Mouse (Mus musculus) intestine, embryonic 15.5 days (tissue): Measurements from ENCODE around the gene Sertad2. TPM values are rescaled to one million over a fixed set of nuclear protein-coding genes. Genes with fewer than 3 reads are reported as not detected.

Experiments
- ATAC-seq: fragments of 200-750 bp; cut with Nextera tagmentation; 2 replicates; pipeline ENCODE4 v1.8.0; 2017; ENCODE audit warnings: moderate TSS enrichment, moderate library complexity
- H3K27ac ChIP-seq: fragments of 300-500 bp; sonication (generic); 2 replicates; pipeline ENCODE4 v1.5.1; 2015; ENCODE audit warnings: mild to moderate bottlenecking, inconsistent platforms
- H3K27me3 ChIP-seq: fragments of 300-500 bp; sonication (generic); replicated peaks from 2 replicates; pipeline ENCODE4 v1.6.1; 2015; ENCODE audit warnings: inconsistent platforms
- H3K36me3 ChIP-seq: fragments of 300-500 bp; sonication (generic); 2 replicates; pipeline ENCODE4 v1.6.1; 2015; ENCODE audit warnings: inconsistent platforms
- H3K4me1 ChIP-seq: fragments of 300-500 bp; sonication (generic); replicated peaks from 2 replicates; pipeline ENCODE4 v1.6.1; 2015; ENCODE audit warnings: inconsistent platforms
- H3K4me2 ChIP-seq: fragments of 300-500 bp; sonication (generic); replicated peaks from 2 replicates; pipeline ENCODE4 v1.6.1; 2015; ENCODE audit warnings: mild to moderate bottlenecking, inconsistent platforms
- H3K4me3 ChIP-seq: fragments of 300-500 bp; sonication (generic); replicated peaks from 2 replicates; pipeline ENCODE4 v1.5.1; 2015; ENCODE audit warnings: inconsistent platforms
- H3K9ac ChIP-seq: fragments of 300-500 bp; sonication (generic); 2 replicates; pipeline ENCODE4 v1.6.1; 2015; ENCODE audit warnings: inconsistent platforms
- H3K9me3 ChIP-seq: fragments of 300-500 bp; sonication (generic); 2 replicates; pipeline ENCODE4 v1.6.1; 2016; ENCODE audit warnings: inconsistent platforms
- WGBS: fragments of 180-500 bp; shearing (Covaris S2); methylation state at CpG from one replicate; pipeline ENCODE4 v1.1.7; 2015; 5-methylcytosine and 5-hydroxymethylcytosine counted together
- polyA plus RNA-seq: library from polyadenylated mRNA; unstranded; fragments of >200 nt; fragmentation: Nextera tagmentation; extraction: Ambion mirVana; gene quantifications from 2 replicates; pipeline ENCODE4 v1.2.1, GENCODE M21; 2015

The Sertad2 gene
- polyA plus RNA-seq, 1 experiment from 2014 or later: 36.9 TPM

DNA sequence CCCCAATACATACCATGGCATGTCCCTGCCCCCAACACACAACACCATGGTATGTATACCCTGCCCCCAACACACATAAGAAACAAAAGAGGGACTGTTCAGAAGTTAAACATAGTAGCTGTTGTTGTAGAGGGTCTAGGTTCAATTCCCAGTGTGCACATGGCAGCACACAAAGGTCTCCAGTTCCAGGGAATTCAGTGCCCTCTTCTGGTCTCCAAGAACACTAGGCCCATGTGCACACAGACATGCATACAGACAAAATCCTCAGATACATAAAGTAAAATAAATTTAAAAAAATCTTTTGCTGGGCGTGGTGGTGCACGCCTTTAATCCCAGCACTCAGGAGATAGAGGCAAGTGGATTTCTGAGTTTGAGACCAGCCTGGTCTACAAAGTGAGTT, 39.7 kb downstream of the Sertad2 start:
- no peaks in the 10 kb centered on the region for H3K27me3 ChIP-seq
- no peak overlapping the region for H3K4me3 ChIP-seq
- H3K27ac ChIP-seq: no peak overlapping the region
- ATAC-seq: no peak
- no peaks in the 10 kb centered on the region for H3K36me3 ChIP-seq
- 95% methylated on average over 2 of the region's 2 CpGs for WGBS
- no peaks in the 10 kb centered on the region; the same call in 1 of the 2 replicates for H3K4me1 ChIP-seq
- H3K9ac ChIP-seq: no peak overlapping the region
- H3K4me2 ChIP-seq: no peak overlapping the region
- H3K9me3 ChIP-seq: no peaks in the 10 kb centered on the region

DNA sequence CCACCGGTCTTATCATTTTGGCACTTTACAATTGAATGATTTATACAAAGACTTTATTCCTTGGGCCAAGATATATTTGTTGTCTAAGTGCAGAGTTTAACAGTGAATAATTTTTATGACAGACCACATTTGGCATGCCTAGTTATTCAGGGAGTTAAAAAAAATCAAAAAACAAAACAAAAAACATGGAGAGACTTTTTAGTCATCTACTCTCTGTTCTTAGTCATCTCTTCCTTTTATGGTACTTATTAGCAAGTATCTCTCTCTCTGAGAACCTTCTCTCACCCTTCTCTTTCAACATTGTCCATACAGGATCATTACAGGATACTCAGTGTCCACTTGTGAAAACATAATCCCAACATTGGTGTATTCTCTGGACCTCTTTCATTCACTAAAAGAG, 42.2 kb downstream of the Sertad2 start:
- Histone ChIP-seq H3K4me3 (no peak overlapping the region), H3K27ac (no peak overlapping the region), H3K4me2 (no peak overlapping the region), H3K27me3 (no peaks in the 10 kb centered on the region), H3K9ac (no peak overlapping the region), H3K36me3 (no peaks in the 10 kb centered on the region), H3K9me3 (no peaks in the 10 kb centered on the region), H3K4me1 (no peaks in the 10 kb centered on the region; the same call in 1 of the 2 replicates)
- 79% methylated on average over 1 of the region's 1 CpGs for WGBS
- ATAC-seq: no peak

- H3K27ac ChIP-seq: no peak overlapping the region
- no peak overlapping the region for H3K9ac ChIP-seq
- no peaks in the 10 kb centered on the region for H3K36me3 ChIP-seq
- ATAC-seq: no peak
- no peak overlapping the region for H3K4me2 ChIP-seq
- no peaks in the 10 kb centered on the region for H3K27me3 ChIP-seq
- H3K4me1 ChIP-seq: no peaks in the 10 kb centered on the region
- H3K4me3 ChIP-seq: no peak overlapping the region
- no peaks in the 10 kb centered on the region for H3K9me3 ChIP-seq
Observed at GRCm38 (mm10) chr11:20586180-20586579, 43.1 kb downstream of the Sertad2 start.

GRCm38 (mm10) chr11:20589393-20589792, 46.3 kb downstream of the Sertad2 start:
- no peak overlapping the region for H3K9ac ChIP-seq
- WGBS: 38% methylated on average over 2 of the region's 2 CpGs
- no peak for ATAC-seq
- H3K9me3 ChIP-seq: no peaks in the 10 kb centered on the region
- no peaks in the 10 kb centered on the region for H3K36me3 ChIP-seq
- H3K4me3 ChIP-seq: no peak overlapping the region
- 0 out of 2 replicates have a peak, but pooled peaks cover under 1% of the 10 kb centered on the region for H3K4me1 ChIP-seq
- H3K27me3 ChIP-seq: no peaks in the 10 kb centered on the region
- no peak overlapping the region for H3K27ac ChIP-seq
- no peak overlapping the region for H3K4me2 ChIP-seq

DNA sequence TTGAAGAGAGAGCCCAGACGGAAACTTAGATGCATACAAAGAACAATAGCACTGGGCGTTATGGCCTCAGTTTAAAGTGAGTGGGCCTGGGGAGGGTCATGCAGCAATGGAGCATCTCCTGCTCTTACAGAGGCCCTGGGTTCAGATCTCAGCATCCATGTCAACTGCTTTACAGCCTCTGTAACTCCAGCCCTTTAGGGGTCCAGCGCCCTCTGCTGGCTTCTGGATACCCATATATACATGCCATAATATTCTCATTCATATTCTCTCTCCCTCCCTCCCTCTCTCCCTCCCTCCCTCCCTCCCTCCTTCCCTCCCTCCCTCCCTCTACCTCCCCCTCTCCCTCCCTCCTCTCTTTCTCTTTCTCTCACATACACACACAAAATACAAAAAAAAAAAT, 49.0 kb downstream of the Sertad2 start:
- ATAC-seq: no peak
- no peak overlapping the region for H3K27ac ChIP-seq
- no peaks in the 10 kb centered on the region for H3K27me3 ChIP-seq
- 69% methylated on average over 3 of the region's 3 CpGs for WGBS
- H3K9ac ChIP-seq: no peak overlapping the region
- H3K4me1 ChIP-seq: 0 out of 2 replicates have a peak, but pooled peaks cover 2% of the 10 kb centered on the region
- H3K36me3 ChIP-seq: no peaks in the 10 kb centered on the region
- H3K4me2 ChIP-seq: no peak overlapping the region
- no peak overlapping the region for H3K4me3 ChIP-seq
- no peaks in the 10 kb centered on the region for H3K9me3 ChIP-seq

DNA sequence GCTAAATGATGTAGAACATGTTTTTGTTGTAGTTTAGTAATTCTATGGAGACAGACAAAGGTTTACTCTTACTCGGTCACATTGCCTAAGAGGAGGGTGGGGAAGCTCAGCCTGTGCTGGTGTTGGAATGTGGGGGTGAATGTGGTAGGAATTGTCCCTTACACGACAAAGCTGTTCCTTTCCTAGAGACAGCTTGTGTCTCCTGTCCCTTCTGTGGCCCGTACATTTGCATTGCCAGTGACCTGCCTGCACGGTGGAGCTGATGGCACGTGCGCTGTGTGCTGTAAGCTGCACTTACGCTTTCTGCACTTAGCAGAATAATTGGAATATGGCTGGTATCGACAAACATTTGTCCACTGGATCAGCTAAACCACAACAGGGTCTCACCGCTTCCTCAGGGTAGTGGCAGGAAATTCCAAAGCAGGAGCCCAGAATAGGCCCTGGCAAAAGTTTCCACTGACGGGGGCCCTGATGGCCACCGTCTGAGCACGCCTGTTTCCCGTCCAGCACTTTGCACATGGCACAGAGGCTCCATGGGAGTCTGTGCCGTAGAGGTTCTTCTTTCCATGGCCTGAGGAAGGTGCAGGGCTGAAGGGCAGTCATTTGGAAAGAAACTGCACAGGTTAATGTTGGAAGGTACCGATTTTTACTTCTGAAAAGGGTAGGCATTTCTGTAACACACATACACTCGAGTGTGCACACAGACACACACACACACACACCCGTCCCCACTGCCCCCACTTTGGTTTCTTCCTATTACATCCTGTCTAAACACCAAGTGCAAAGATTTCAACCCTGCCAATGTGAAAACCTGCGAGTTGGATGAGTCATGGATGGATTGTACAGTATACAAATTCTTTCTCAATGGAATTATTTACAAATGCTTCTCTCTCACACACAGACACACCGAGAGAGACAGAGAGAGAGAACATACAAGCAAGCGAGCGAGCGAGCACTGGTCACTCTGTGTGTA, 51.5 kb downstream of the Sertad2 start:
- no peak overlapping the region for H3K4me2 ChIP-seq
- H3K9ac ChIP-seq: no peak overlapping the region
- no peaks in the 10 kb centered on the region for H3K27me3 ChIP-seq
- no peak overlapping the region for H3K4me3 ChIP-seq
- no peak overlapping the region for H3K27ac ChIP-seq
- no peaks in the 10 kb centered on the region for H3K9me3 ChIP-seq
- WGBS: 60% methylated on average over 22 of the region's 22 CpGs
- ATAC-seq: no peak
- H3K36me3 ChIP-seq: no peaks in the 10 kb centered on the region
- 0 out of 2 replicates have a peak, but pooled peaks cover 2% of the 10 kb centered on the region for H3K4me1 ChIP-seq

- 48% methylated on average over 24 of the region's 24 CpGs for WGBS
- no peaks in the 10 kb centered on the region for H3K36me3 ChIP-seq
- no peaks in the 10 kb centered on the region for H3K27me3 ChIP-seq
- H3K4me3 ChIP-seq: no peak overlapping the region
- no peak overlapping the region for H3K9ac ChIP-seq
- H3K9me3 ChIP-seq: no peaks in the 10 kb centered on the region
- H3K4me2 ChIP-seq: peak overlapping the region; percentile 37
- H3K27ac ChIP-seq: no peak overlapping the region
- no peaks in the 10 kb centered on the region for H3K4me1 ChIP-seq
- no peak for ATAC-seq
Observed at GRCm38 (mm10) chr11:20603066-20603812, 60.2 kb downstream of the Sertad2 start.

GRCm38 (mm10) chr11:20604119-20604518, 61.1 kb downstream of the Sertad2 start:
- no peaks in the 10 kb centered on the region for H3K27me3 ChIP-seq
- H3K4me1 ChIP-seq: no peaks in the 10 kb centered on the region
- H3K9me3 ChIP-seq: no peaks in the 10 kb centered on the region
- WGBS: 91% methylated on average over 4 of the region's 4 CpGs
- H3K4me3 ChIP-seq: no peak overlapping the region
- no peak for ATAC-seq
- no peaks in the 10 kb centered on the region for H3K36me3 ChIP-seq
- no peak overlapping the region for H3K9ac ChIP-seq
- H3K4me2 ChIP-seq: no peak overlapping the region
- no peak overlapping the region for H3K27ac ChIP-seq

DNA sequence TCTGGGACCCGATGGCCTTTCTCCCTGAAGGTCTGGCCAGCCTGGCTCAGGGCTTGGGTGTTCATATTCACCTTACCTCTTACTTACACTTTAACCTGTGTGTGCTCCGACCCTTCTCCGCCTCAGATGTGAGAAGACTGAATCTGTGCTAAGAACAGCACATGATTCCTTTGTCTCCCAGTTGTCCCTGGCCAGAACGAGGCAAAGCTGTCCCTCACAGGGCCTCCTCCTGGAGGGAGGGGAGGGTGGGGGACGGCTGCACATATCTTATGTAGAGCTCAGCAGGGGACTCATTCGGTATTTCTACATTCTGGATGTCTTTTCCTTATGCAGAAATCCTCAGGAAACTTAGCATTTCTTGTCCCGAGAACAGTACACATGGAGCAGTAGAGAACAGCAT, 62.6 kb downstream of the Sertad2 start:
- H3K4me2 ChIP-seq: no peak overlapping the region
- WGBS: 65% methylated on average over 7 of the region's 7 CpGs
- ATAC-seq: no peak
- H3K36me3 ChIP-seq: no peaks in the 10 kb centered on the region
- H3K27ac ChIP-seq: no peak overlapping the region
- no peaks in the 10 kb centered on the region for H3K9me3 ChIP-seq
- H3K27me3 ChIP-seq: no peaks in the 10 kb centered on the region
- H3K4me3 ChIP-seq: no peak overlapping the region
- H3K4me1 ChIP-seq: no peaks in the 10 kb centered on the region
- no peak overlapping the region for H3K9ac ChIP-seq

GRCm38 (mm10) chr11:20608442-20608841, 65.4 kb downstream of the Sertad2 start:
- no peak overlapping the region for H3K4me2 ChIP-seq
- H3K4me3 ChIP-seq: no peak overlapping the region
- 76% methylated on average over 11 of the region's 11 CpGs for whole genome bisulfite sequencing
- ATAC-seq: no peak
- no peaks in the 10 kb centered on the region for H3K4me1 ChIP-seq
- no peaks in the 10 kb centered on the region for H3K36me3 ChIP-seq
- H3K27ac ChIP-seq: no peak overlapping the region
- H3K9ac ChIP-seq: no peak overlapping the region
- no peaks in the 10 kb centered on the region for H3K9me3 ChIP-seq
- H3K27me3 ChIP-seq: no peaks in the 10 kb centered on the region

DNA sequence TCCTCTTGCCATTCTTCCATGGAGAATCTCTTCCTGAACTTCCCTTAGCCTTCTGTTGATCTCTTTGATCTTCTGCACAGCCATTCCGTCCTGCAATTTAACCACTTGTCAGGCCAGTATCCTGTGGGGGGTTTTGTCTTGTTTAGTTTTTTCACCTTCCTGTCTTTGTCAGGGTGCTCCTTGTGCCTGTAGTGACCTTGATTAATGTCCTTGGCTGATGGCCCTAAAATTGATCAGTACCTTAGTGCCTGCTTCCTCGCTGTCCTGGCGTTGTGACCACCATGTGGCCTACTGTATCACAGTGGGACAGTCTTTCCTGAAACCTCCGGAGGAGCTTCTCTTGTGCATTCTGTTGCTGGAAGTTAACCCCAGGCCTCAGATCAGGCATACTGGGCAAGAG, 70.2 kb downstream of the Sertad2 start:
- Histone ChIP-seq H3K4me2 (no peak overlapping the region), H3K27me3 (no peaks in the 10 kb centered on the region), H3K4me3 (no peak overlapping the region), H3K9ac (no peak overlapping the region), H3K4me1 (no peaks in the 10 kb centered on the region), H3K9me3 (no peaks in the 10 kb centered on the region), H3K27ac (no peak overlapping the region), H3K36me3 (no peaks in the 10 kb centered on the region)
- 70% methylated on average over 4 of the region's 4 CpGs for WGBS
- no peak for ATAC-seq

- 66% methylated on average over 3 of the region's 3 CpGs for whole genome bisulfite sequencing
- no peak overlapping the region for H3K9ac ChIP-seq
- H3K4me1 ChIP-seq: no peaks in the 10 kb centered on the region
- H3K27me3 ChIP-seq: no peaks in the 10 kb centered on the region
- no peak for ATAC-seq
- no peaks in the 10 kb centered on the region for H3K9me3 ChIP-seq
- no peak overlapping the region for H3K27ac ChIP-seq
- no peaks in the 10 kb centered on the region for H3K36me3 ChIP-seq
- no peak overlapping the region for H3K4me2 ChIP-seq
- no peak overlapping the region for H3K4me3 ChIP-seq
Observed at GRCm38 (mm10) chr11:20616103-20616502, 73.0 kb downstream of the Sertad2 start.
